Mouse (Mus musculus): Measurements from ENCODE around the gene Vmn2r50. TPM values are rescaled to one million over a fixed set of nuclear protein-coding genes. Genes with fewer than 3 reads are reported as not detected.
"Not testable (repeated sequence)": the region's sequence is repeated elsewhere in the genome, so short reads cannot be mapped to it uniquely, and the experiment has no call there.

Vmn2r50 gene
- not detected for total RNA-seq (2022)

DNA sequence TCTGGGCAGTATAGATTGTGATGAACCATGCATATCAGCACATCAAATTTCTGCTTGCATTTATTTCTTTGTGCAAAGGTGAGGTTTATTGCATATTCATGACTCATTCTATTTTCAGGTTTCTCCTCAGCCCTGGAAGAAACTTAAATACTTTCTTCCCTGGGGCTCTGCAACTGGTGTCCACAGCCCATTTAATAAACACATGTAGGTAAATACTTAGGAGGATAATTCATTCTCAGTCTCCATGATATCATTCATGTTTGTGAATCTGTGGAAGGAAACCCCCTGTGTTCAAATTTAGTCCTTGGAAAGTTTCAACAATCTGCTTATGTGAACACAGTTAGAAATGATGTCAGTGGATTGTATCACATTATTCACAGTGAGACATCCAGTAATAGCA lies at the start of gene Vmn2r50:
Vmn2r50 (minus strand) TSS at position 101 of the 400 bp plus-strand sequence.
- DNase-seq (ENCODE audit: low spot score), result not testable (repeated sequence)

DNA sequence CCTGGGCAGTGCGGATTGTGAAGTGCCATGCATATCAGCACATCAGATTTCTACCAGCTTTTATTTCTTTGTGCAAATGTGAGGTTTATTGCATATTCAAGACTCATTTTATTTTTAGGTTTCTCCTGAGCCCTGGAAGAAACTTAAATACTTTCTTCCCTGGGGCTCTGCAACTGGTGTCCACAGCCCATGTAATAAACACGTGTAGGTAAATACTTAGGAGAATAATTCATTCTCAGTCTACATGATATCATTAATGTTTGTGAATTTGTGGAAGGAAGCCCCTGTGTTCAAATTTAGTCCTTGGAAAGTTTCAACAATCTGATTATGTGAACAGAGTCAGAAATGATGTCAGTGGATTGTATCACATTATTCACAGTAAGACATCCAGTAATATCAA lies 60.9 kb downstream of the Vmn2r50 start, which contains the start of gene Vmn2r49:
Vmn2r49 (minus strand) TSS at position 101 of the 400 bp plus-strand sequence.
- DNase-seq (ENCODE audit: low spot score), result not testable (repeated sequence)

Other genes with a start within 250 kb of the Vmn2r50 start
- not detected for gene Vmn2r47, start 212.0 kb downstream of the Vmn2r50 start, total RNA-seq (2022)
- gene Vmn2r48, start 99.7 kb downstream of the Vmn2r50 start, total RNA-seq (2022), result not detected
- not detected for gene Vmn2r49, start 61.0 kb downstream of the Vmn2r50 start, total RNA-seq (2022)
- not detected for gene Vmn2r51, start 52.4 kb upstream of the Vmn2r50 start, total RNA-seq (2022)
- gene Vmn2r52, start 123.3 kb upstream of the Vmn2r50 start, total RNA-seq (2022), result not detected
- not detected for gene Vmn1r66, start 224.7 kb upstream of the Vmn2r50 start, total RNA-seq (2022)